Mouse (Mus musculus) kidney, adult 18-20 months (tissue): ENCODE data around the gene Man1a2.

Experiments used
- DNase-seq: peaks from one replicate; pipeline ENCODE4 v3.0.0; 2021

Gene Man1a2

DNA sequence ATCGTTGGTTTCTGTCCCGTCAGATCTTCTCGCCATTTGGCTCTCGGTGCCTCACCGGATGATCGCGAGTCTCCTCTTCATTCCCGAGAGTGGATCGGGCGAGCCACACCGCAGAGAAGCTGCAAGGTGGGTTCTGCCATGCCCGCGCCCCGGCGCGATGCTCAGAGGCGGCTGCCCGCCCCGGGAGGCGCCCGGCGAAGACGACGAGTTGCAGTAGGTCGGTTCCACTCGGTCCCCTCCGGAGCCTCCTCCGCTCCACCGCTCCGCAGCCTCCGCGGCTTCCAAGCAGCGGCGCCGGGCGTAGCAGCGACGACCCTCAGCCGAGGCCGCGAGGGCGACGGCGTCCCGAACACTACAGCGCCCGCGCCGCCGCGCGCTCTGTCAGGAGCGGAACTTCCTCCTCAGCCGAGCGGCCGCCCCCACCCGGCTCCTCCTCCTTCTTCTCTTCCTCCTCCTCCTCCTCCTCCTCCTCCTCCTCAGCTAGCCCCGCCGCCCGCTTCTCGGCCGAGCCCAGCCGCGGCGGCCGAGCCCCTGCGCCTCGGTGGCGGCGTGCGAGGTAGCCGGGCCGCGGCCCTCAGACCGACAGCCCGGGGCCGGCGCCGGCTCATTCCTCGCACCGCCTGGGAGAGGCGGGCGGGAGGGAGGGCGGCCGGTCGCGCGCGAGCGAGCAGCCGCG, at the start of gene Man1a2:
Gene Man1a2 (minus strand): TSS at position 417 of the 676 bp plus-strand sequence.
- DNase-seq = peak; percentile 89

DNA sequence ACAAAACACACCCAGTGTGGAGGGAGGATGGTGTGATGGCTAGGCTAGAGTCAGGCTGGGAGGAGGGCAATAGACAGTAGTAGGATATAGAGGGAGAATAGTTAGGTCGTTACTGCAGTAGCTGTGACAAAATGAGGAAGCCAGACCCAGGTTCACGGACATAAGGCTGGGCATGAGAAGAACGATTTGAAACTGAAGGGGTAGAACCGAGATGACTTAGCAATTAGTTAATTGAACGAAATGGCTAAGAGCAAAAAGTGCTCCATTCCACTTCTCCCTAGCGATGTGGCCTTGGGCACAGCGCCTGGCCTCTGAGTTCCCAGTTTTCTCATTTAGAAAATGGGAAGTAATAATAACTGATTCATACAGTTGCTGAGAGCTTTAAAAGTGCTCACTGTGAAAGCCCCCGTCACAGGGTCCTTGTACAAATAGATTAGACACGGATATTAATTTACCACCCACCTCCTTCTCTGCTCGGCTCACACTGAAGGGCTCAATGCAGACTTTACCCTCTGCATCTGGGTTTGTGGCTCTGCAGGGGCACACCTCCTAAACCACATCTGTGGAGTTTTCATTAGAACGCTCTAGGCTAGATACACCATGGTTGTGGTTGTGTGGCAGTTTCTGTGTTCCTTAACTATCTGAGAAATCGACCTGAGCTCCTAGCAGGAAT, 49.3 kb upstream of the Man1a2 start:
- DNase-seq = no peak

GRCm38 (mm10) chr3:100731896-100732295, 46.6 kb upstream of the Man1a2 start:
- no peak for DNase-seq

DNA sequence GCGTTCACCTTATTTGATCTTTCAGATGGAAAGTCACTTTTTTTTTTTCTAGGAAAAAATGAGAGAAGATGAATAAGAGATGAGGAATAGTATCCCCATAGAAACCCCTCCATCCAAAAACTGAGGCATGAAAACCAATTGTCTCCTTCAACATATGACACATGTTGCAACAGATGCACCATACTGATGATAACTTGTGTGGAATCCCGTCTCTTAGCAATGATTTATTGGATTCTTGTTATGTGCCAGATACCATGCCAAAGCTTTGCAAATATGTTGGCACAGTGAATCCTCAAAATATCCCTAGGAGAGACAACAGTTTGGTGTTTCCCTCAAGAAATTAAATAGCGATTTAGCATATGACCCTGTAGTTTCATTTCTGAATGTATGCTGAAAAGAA, 46.0 kb upstream of the Man1a2 start:
- no peak for DNase-seq

DNA sequence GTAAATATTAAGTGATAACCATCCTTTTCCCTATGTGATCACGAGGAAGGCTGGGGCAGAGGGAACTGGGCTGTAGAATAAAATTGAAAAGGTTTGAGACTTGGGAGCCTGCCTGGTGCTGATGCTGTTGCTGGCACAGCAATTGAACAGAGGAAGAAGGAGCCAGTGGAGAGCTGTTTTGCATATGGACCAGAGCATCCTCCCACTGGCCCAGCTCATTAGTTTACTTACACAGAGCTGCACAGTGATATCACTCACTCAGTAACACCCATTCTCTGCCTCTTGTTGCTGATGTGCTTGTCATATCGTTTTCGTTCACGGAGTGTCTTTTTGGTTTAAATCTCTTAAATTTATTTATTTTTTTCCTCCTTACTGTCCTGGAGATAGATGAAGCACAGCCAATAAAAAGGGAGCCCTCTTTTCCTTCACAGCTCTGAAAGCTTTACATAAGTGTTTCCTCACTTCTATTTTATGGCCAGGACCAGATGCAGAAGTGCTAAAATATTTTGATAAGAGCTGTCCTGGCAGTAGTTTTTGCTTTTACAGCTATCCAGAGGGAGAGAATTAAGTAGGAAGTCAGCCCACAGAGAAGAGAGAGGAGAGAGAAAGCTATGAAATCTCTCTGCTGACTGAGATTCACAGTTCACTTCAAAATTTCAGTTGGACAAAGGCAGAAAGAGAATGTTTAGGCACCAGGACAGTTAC, 42.9 kb upstream of the Man1a2 start:
- no peak for DNase-seq

DNA sequence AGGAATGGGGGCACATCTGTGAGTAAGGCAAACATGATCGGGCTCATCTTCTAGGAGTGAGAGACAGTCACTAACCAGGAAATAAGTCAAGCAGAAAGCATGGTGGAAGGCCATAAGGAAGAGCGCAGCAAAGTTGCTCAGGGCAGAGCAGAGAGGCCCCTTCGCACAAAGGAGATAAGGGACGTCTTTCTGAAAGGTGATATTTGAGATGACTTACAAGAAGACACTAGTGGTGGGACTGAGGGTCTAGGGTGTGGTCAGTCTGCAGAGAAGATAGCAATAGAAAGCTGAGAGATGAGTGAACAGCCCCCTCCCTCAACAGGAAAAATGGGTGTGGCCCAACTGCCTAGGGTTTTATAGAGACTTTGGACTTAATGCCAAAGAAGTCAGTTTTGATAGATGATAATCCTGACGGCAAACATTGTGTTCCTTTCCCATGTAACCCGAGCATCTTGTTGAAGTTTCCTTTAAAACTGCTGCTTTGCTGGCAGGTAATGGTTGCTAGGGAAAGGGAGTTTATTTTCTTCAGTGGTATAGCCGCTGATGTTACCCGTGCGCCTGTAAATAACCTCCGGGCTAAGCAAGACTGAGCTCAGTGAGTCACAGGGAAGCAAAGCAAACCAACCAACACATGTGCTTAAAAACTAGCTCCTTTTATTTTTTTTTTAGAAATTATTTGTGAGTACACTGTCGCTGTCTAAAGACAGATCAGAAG, 40.8 kb upstream of the Man1a2 start:
- DNase-seq = no peak

DNA sequence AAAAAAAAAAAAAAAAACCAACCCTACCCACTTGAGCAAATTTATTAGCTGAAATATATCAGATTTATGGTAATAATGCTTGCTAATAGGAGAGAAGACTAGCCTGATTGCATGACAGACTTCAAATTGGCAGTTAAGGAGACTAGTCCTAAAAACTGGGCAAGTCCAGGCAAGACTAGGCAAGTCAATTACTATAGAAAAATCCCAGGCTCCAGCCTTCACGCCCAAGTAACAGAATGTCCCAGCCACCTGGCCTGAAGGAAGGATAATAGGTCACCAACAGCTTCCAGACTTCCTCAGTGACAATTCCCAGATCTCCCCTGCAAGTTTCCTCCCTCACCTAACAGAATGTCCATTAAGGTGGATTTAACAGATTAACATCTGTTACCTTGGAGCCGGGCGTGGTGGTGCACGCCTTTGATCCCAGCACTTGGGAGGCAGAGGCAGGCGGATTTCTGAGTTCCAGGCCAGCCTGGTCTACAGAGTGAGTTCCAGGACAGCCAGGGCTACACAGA, 35.5 kb upstream of the Man1a2 start:
- DNase-seq = no peak

DNA sequence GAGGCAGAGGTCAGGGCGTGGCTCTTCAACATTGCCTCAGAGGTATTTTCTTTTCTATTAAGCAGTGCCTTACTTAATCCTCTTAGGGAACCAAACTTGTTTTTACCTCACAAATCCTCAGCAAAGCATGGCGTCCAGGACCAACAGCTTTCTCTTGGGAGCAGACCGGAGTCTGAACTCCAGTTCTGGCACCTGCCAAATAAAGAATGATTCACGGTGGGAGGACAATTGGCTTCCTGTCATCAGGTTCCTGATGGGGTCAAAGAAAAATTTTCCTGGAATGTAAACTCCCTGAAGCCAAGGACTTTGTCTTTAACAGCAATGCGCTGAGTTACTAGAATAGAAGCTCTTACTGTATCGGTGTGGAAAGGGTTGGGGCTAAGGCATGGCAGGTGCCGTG, 30.9 kb upstream of the Man1a2 start:
- no peak for DNase-seq

DNA sequence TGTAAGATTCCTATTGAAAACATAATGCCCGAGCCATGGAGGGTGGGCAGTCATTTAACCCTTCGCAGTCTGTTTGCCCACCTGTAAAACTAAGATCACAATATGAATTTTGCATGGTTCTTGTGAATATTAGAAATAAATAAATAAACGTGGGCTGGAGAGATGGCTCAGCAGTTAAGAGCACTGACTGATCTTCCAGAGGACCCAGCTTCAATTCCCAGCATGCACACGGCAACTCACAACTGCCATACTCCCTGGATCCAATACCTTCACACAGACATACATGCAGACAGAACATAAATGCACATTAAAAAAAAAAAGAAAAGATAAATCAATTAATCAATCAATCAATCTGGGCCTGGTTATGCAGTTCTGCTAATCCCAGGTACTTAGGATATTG, 30.1 kb upstream of the Man1a2 start:
- DNase-seq = no peak

GRCm38 (mm10) chr3:100713142-100714005, 28.1 kb upstream of the Man1a2 start:
- no peak for DNase-seq

GRCm38 (mm10) chr3:100712140-100712539, 26.8 kb upstream of the Man1a2 start:
- no peak for DNase-seq

DNA sequence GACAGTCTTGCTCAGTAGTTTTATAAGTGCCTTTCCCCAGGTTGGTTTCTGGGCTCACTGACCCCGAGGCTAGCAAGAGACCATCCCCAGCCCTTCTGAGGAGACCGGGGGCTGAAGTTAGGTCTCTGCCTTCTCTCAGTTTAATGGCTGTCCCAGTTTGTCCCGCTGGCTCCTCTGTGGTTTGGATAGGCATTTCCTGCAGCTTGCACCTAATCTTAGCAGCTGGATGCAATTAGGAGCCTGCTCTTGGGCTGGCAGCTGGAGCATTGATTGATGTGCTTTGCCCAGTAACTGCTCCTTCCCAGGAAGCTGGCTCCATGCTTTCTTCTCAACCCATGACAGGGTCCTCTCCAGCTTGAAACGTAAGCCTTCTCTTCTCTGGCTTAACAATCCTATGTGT, 26.2 kb upstream of the Man1a2 start:
- DNase-seq = no peak

DNA sequence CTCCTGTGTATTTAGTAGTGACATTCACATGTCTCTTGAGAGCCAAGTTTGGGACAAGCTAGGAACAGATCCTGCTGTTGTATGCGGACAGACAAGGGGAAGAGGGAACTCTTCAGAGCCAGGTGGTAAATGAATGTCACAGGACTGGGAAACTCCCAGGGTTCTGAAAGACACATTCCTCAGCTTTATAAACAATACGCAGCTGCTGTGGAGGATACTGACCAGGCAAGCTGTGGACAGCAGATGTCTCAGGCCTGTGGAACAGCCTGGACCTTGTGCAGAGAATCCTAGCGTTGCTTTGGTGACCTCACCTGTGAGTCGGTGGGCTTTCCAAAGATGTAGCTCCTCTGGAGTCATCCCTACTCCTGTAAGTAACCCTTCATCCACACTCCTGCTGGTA, 21.8 kb upstream of the Man1a2 start:
- no peak for DNase-seq

DNA sequence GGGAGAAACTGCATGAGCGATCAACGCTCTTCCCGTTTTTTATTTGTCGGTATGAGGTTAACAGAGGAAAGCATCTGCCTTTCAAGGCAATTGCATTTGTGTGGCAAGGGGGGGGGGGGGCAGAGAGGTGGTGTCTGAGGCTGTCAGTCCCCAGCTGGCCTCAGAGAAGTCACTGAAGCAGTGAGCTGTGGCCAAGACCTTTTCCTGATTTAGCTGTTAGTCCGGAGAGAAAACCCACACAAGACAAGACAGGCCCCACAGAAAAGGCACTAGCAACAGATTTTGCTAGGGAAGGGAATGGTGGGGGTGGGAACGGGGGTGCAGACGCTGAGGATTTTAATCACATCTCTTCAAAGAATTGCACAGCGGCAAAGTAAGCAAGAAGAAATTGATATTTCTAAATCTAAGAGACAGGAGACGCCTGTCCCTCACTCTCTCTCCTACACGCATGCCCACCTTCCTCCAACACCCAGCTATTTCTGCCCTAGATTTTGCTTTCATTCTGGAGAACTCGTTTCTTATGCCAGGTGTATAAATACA, 19.9 kb upstream of the Man1a2 start:
- DNase-seq = no peak

GRCm38 (mm10) chr3:100703847-100704644, 18.7 kb upstream of the Man1a2 start:
- peak; percentile 42 for DNase-seq

GRCm38 (mm10) chr3:100702875-100703846, 17.9 kb upstream of the Man1a2 start:
- DNase-seq = peak; percentile 15

DNA sequence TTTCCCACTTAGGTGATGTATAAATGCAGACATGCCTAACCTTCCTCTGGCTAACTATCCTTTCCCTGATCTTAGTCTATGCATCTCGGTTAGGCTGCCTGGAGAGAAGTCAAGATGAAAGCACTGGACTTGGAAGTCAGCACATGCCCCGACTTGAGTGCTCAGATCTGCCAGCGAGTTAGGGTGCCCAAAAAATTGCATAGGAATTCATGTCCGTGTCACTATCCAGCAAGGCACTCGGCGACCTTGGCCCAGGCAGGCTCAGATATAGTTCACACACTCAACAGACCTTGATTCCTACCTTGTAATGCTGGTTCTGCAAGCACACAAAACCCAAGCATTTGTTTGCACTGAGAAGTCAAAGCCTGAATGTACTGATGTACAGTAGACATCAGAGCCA, 3.4 kb upstream of the Man1a2 start:
- no peak for DNase-seq

DNA sequence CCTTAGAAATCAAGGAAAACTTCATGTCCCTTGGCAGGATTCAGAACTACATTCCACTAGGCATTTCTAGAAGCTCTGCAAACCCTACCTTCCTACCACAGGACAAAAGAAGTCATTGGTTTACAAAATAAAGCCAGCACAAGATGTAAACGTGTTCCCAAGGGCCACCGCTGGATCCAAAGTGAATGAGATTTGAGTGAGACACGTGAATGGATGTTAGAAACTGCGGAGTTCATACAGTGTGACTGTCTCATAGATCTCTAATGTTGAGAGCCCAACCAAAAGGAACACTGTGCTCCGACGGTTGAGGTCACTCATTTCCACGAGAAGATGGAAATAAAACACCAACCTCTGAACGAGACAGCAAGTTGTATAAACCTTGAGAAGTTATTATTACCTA, 1.5 kb upstream of the Man1a2 start:
- DNase-seq = no peak

DNA sequence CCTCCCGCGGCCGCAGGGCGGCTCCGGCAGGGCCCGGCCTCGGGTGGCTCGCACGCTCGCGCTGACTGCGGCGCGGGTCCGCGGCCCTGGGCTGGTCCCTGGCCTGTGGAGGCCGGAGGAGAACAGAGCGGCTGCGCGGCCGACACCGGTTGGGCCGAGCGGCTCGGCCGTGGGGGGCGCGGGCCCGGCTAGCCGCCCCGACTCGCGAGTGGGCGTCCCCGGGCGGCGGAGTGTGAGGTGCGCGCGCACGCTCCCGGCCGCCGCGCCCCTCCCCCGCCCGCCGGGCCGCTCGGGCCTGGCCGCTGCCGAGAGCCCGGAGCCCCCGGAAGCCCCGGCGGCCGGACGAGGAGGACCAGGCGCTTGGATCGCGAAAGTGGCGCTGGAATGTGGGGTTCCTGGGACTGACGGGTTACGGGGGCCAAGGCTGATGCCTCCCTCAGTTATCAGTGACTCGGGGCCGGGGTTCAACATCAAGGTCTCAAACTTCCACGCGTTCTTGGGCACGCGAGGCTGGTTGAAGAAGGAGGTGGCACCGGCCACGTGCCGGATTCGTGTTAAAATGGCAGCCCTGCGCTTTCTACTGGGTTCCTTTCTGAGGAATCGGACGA, 564 bp upstream of the Man1a2 start:
- DNase-seq = peak; percentile 85
